Mouse (Mus musculus): ENCODE measurements around the gene Dync1i1.

- TF ChIP-seq CTCF (IDR thresholded peaks at IDR 0.05; ENCODE audit: low read depth): no peak
- TF ChIP-seq EP300 (IDR thresholded peaks at IDR 0.05; ENCODE audit: low read depth): no peak
Observed at GRCm38 (mm10) chr6:5969613-5970012, 244.2 kb downstream of the Dync1i1 start.

Measured in heart, postnatal 0 days (tissue).